Mouse (Mus musculus): ENCODE measurements around the gene Gm20594.
A peak's percentile ranks its signal among the peaks of the same experiment; 100 is the strongest.

Gene Gm20594

GRCm38 (mm10) chr6:79817616-79818015 lies at the start of gene Gm20594:
Gene Gm20594, plus strand, starts transcription at chr6:79817916.
- no peak for DNase-seq (ENCODE audit: low read depth, low spot score)

DNA sequence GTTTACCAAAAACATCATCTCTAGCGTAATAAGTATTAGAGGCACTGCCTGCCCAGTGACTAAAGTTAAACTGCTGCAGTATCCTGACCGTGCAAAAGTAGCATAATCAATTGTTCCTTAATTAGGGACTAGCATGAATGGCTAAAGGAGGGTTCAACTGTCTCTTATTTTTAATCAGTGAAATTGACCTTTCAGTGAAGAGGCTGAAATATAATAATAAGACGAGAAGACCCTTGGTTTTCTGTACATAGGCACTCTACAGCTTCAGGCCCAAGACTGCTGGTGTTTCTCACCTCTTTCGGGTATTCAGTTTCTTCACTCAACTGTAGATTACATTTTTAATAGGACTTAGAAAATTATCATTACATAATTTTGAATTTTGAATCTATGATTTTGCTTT lies 398 bp downstream of the Gm20594 start:
- DNase-seq (ENCODE audit: low read depth, low spot score), result no peak

- DNase-seq (ENCODE audit: low read depth, low spot score), result peak; percentile 58
These were observed 16.1 kb downstream of the Gm20594 start for GRCm38 (mm10) chr6:79833845-79834244.

DNA sequence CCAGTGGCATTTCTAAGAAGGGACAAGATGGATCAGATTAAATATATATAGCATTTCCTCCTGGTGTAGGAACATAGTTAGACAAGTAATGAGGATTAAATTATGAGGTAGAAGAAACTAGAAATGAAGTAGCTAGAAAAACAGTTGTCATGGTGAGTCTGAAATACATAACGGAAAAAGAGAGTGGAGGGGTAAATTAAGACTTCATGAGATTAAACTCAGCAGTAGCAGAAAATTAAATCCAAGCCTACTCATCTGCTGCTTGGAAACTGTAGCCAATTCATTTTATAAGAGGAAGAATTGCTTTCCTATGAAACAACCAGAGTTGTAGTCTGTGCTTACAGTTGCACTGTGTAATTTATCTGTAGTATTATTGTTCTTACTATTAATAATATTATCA lies 29.1 kb downstream of the Gm20594 start:
- peak; percentile 43 for DNase-seq (ENCODE audit: low read depth, low spot score)
